Mouse (Mus musculus): ENCODE data around the gene Plagl1.

Gene Plagl1

GRCm38 (mm10) chr10:13060021-13060668 lies at the start of gene Plagl1:
Gene Plagl1 (plus strand): TSS chr10:13060504.
- in situ Hi-C loops (cut with MboI, MseI) = no loop called here

DNA sequence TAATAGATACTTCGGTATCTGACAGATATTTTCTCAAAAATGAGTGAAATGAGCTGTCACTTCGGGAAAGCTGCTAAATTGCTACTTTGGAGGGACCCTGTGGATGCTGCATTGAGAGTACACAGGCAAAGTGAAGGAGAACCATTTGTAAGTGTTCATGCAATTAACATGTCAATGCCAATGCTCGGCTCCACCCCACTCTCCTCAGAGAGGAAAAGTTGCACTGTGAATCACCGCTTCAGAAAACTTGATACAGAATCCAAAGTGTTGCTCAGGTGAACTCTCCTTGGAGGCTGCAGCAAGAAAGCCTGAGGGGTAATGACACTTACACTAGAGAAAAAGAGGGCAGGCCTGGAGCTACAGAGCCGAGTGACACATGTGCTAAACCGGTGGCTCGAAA lies 46.3 kb upstream of the Plagl1 start:
- in situ Hi-C loops (cut with MboI, MseI) = no loop called here

DNA sequence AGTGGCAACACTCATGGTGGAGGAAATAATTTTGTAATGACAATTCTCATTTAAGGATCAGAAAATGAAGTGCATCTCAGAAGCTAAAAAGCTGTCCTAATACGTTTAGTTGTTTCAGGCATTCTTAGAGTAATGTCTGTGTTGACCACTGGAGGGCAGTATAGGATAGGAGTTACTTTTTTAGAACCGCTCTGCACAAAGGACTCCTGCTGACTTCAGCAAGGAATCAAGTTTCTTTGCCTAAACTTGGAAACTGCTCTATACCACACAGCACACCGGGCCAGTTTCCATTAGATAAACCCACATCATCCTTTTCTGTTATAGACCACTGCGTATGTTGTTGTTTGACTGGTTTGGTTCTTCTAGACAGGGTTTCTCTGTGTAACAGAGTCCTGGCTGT lies 43.7 kb upstream of the Plagl1 start:
- in situ Hi-C loops (cut with MboI, MseI) = loop anchor here in 1 of 2 experiments (5.0 kb wide), 2 partner anchors 41 to 71 kb away; no protein-coding TSS in a partner anchor

- in situ Hi-C loops (cut with MboI, MseI) = loop anchor here in 1 of 2 experiments (5.0 kb wide), 2 partner anchors 39 to 69 kb away; no protein-coding TSS in a partner anchor
Measured at GRCm38 (mm10) chr10:13018510-13018909, 41.8 kb upstream of the Plagl1 start.

GRCm38 (mm10) chr10:13019026-13019425 lies 41.3 kb upstream of the Plagl1 start:
- in situ Hi-C loops (cut with MboI, MseI) = loop anchor here in 1 of 2 experiments (5.0 kb wide), 2 partner anchors 38 to 68 kb away; no protein-coding TSS in a partner anchor

DNA sequence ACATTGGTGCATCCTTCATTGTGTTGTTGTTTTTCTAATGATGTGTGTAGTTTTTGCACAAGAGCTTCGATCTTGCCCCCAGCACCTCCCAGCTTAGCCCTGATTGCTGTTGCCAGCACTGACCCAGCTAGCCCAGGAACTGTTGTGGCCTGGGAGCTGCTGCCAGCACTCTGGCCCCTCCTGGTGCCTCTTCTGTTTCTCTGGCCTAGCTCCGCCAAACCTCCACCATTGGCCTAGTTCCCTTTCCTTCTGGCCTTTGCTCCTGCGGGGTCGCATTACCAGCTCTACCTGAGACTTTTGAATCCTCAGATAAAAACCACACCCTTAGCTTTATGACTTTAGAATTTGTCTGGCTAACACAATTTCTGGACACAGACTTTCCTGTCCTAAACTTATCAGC lies 38.2 kb upstream of the Plagl1 start:
- in situ Hi-C loops (cut with MboI, MseI) = loop anchor here (5.0 kb wide), 4 partner anchors 105 to 415 kb away; no protein-coding TSS in a partner anchor

GRCm38 (mm10) chr10:13023985-13024384 lies 36.3 kb upstream of the Plagl1 start:
- in situ Hi-C loops (cut with MboI, MseI) = loop anchor here (5.0 kb wide), 4 partner anchors 103 to 413 kb away; no protein-coding TSS in a partner anchor

- in situ Hi-C loops (cut with MboI, MseI) = no loop called here
Measured at GRCm38 (mm10) chr10:13027702-13028101, 32.6 kb upstream of the Plagl1 start.

- in situ Hi-C loops (cut with MboI, MseI) = no loop called here
Measured at GRCm38 (mm10) chr10:13028215-13028614, 32.1 kb upstream of the Plagl1 start.

DNA sequence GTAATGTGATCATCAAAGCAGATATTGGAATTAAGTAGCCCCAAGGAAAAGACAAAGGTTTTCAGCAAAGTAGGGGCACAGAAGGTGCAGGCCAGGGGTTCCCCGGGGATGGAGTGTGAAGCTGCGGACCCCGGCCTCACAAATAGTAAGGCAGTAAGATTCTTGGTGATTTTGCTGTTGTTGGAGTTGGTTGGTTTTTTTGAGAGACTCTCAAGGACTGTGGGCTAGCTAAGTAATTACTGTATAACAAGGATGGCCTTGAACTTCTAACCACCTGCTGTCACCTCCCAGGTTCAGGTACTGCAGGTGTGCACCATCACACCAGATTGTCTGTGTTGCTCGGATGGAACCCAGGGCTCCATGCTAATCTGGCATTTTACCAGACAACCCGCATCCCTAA lies 30.9 kb upstream of the Plagl1 start:
- in situ Hi-C loops (cut with MboI, MseI) = no loop called here

DNA sequence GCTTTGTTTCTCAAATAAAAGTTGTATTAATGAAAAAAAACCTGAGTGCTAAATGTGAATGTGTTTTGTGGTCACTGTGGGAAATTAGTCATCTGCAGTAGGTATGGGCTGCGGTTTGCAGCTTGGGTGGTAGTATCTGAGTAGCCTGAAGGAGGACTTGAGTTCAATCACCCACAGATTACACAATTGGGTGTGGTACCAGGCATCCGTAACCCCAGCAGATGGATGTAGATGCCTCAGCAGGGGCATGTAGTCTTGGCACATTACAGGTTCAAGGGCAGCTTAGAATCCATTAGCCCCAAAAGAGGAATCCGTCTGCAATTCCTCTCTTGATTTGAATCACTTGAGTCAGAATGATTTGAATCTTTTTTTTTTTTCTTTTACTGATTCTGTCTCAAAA lies 25.0 kb upstream of the Plagl1 start:
- in situ Hi-C loops (cut with MboI, MseI) = no loop called here

DNA sequence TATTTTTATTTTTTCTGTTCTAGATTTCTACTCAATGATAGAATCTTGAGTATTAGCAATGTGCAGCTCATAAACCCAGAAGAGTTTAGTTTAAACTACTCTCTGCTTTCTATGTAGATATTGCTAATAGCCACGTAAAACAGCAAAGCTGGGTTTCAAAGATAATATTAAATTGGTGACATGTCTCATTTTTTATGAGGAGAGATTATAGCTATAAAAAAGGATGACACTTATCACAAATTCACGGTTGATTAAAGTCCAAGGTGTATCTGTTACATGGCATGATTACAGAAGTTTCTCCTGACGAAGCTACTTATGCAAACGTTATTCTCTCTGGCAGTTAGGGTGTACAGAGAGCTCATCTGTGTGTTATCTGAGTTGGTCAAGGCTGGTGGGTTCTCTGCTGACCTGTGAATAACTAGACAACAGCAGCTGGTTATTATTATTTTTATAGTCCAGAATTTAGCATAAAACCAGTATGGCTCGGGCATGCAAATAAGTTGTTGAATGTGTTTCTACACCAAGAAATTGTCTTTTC lies 20.6 kb upstream of the Plagl1 start:
- in situ Hi-C loops (cut with MboI, MseI) = loop anchor here in 1 of 2 experiments (10.0 kb wide), 1 partner anchor 905 kb away; no protein-coding TSS in a partner anchor

DNA sequence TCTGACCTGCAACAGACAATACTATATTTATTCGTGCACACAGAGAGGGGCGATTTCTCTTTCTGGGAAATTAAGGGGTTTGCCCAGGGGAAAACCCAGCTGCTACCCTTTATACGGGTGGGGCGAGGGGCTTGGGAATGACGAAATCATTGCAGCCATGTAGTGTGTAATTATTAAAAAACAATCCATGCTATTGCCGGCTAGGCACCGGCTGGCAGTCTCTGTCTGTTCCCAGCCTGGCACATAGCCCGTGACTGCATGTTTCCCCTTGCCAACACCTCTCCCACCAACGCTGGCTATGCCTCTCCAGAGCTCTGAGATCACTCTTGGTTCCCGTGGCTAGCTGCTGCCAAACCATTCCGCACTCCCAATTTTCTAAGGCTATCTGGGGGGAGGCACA lies 15.6 kb upstream of the Plagl1 start:
- in situ Hi-C loops (cut with MboI, MseI) = loop anchor here in 1 of 2 experiments (10.0 kb wide), 1 partner anchor 900 kb away; no protein-coding TSS in a partner anchor

DNA sequence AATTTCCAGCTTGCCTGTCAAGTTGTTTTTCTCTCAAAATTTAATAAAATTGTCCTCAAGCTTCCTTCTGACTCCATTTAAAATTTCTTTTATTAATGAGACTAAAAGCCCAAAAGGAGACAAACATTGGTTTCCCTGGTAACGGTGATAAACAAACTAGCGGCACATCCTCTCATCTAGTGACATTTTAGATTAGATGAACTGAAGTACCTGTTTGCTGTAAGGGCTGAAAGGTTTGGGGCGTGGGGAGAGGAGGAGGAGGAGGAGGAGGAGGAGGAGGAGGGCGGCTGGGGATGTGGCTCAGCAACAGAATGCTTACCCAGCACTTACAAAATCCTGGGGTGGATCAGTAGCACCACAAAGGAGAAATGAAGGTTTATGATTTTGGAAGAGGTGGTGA lies 12.5 kb upstream of the Plagl1 start:
- in situ Hi-C loops (cut with MboI, MseI) = loop anchor here in 1 of 2 experiments (10.0 kb wide), 1 partner anchor 897 kb away; no protein-coding TSS in a partner anchor

DNA sequence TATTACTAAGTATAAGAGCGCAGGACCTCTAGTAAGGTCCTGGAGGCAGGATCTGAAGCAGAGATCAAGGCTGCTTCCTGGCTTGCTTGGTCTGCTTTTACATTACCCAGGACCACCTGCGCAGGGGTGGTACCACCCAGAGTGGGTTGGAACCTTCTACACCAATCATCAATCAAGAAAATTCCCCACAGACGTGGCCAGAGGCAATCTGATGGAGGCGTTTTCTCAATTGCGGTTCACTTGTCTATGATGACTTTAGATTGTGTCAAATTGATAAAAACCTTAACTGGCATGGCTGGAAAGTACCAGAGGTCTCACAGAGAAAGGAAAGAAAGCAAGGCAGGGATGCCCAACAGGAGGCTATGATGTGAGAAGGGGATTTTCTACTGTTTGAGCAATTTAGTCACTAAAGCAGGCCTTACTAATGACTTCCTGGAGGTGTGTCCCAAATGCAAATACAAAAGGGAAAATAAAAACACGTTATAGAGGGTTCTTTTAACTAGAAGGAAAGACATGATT lies 3.4 kb upstream of the Plagl1 start:
- in situ Hi-C loops (cut with MboI, MseI) = loop anchor here in 1 of 2 experiments (5.0 kb wide), 1 partner anchor 40 kb away; no protein-coding TSS in a partner anchor

DNA sequence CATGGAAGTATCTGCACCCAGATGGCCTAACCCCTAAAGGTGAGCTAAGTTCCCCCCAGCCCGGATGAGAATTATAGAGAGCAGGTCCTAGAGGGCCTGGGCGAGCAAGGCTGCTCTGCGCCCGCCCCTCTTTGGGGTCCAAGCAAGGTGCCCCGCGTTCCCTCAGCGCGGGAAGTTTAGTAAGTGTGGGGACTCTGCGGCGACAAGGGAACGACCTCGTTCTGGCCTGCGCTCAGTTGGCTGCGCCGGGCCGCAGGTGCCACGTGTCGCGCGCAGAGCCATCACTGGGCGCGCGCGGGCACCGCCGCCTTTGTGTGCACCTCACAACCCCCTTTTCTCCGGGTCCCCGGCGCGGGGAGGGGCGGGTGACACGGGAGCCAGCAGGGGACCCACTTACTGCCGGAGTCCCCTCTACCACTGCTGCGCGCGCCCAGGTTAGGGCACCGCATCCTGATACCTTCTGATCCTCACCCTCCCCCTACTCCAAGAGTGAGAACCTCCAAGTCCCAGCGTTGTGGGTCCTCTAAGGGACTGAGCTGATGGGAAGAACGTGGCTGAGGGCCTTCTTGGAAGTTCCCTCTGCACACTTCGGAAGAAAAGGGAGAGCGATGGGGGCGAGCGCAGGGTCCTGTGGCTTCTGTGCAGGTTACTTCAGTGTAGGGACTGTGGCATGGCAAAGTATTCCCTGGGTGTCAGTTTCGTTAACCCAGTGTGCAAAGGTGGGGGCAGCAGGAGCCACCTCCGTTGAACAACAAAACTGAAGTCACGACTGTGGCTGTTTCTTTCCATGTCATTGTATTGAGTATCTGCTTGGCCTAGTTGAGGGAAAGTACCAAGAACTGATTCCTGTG lies 742 bp downstream of the Plagl1 start:
- in situ Hi-C loops (cut with MboI, MseI) = no loop called here

GRCm38 (mm10) chr10:13062373-13062772 lies 2.1 kb downstream of the Plagl1 start:
- in situ Hi-C loops (cut with MboI, MseI) = no loop called here

GRCm38 (mm10) chr10:13063457-13063856 lies 3.2 kb downstream of the Plagl1 start:
- in situ Hi-C loops (cut with MboI, MseI) = no loop called here

- in situ Hi-C loops (cut with MboI, MseI) = loop anchor here in 1 of 2 experiments (5.0 kb wide), 1 partner anchor 33 kb away; no protein-coding TSS in a partner anchor
Measured at GRCm38 (mm10) chr10:13065129-13065752, 4.9 kb downstream of the Plagl1 start.

DNA sequence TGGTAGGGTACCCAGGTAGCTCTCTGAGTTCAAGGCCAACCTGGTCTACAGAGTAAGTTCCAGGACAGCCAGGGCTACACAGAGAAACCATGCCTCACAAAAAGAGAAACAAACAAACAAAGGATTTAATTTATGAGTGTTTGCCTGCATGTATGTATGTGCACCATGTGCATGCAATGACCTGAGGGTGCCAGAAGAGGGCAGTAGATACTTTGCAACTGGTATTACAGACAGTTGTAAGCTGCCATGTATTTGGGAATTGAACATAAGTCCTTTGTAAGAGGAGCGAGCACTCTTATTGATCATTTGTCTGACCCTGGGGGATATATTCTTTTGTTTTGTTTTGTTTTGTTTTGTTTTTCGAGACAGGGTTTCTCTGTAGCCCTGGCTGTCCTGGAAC lies 10.7 kb downstream of the Plagl1 start:
- in situ Hi-C loops (cut with MboI, MseI) = no loop called here
